Mouse (Mus musculus) heart, embryonic 12.5 days (tissue): ENCODE data around the gene Slc16a10. TPM values are rescaled to one million over a fixed set of nuclear protein-coding genes. Genes with fewer than 3 reads are reported as not detected.

Experiments
- ATAC-seq: fragments of 200-750 bp; cut with Nextera tagmentation; 2 replicates; pipeline ENCODE4 v1.8.0; 2017; ENCODE audit warnings: moderate TSS enrichment, moderate library complexity; ENCODE audit not compliant: insufficient number of reproducible peaks, low FRiP score
- H3K27ac ChIP-seq: fragments of 300-500 bp; sonication (generic); 2 replicates; pipeline ENCODE4 v1.5.1; 2016; ENCODE audit warnings: mild to moderate bottlenecking, moderate library complexity; ENCODE audit not compliant: poor library complexity, severe bottlenecking
- H3K27me3 ChIP-seq: fragments of 300-500 bp; sonication (generic); replicated peaks from 2 replicates; pipeline ENCODE4 v1.6.1; 2016; ENCODE audit warnings: mild to moderate bottlenecking, moderate library complexity
- H3K36me3 ChIP-seq: fragments of 300-500 bp; sonication (generic); 2 replicates; pipeline ENCODE4 v1.6.1; 2016; ENCODE audit warnings: mild to moderate bottlenecking, moderate library complexity
- H3K4me1 ChIP-seq: fragments of 300-500 bp; sonication (generic); replicated peaks from 2 replicates; pipeline ENCODE4 v1.6.1; 2016; ENCODE audit warnings: mild to moderate bottlenecking
- H3K4me2 ChIP-seq: fragments of 300-500 bp; sonication (generic); 2 replicates; pipeline ENCODE4 v1.6.1; 2016; ENCODE audit warnings: mild to moderate bottlenecking, moderate library complexity
- H3K4me3 ChIP-seq: fragments of 300-500 bp; sonication (generic); 2 replicates; pipeline ENCODE4 v1.5.1; 2016; ENCODE audit warnings: mild to moderate bottlenecking
- H3K9ac ChIP-seq: fragments of 300-500 bp; sonication (generic); 2 replicates; pipeline ENCODE4 v1.6.1; 2016; ENCODE audit warnings: mild to moderate bottlenecking, moderate library complexity
- H3K9me3 ChIP-seq: fragments of 300-500 bp; sonication (generic); replicated peaks from 2 replicates; pipeline ENCODE4 v1.6.1; 2016; ENCODE audit warnings: mild to moderate bottlenecking, moderate library complexity
- WGBS: fragments of 180-500 bp; shearing (Covaris S2); methylation state at CpG from one replicate; pipeline ENCODE4 v1.1.7; 2016; 5-methylcytosine and 5-hydroxymethylcytosine counted together
- polyA plus RNA-seq: library from polyadenylated mRNA; unstranded; fragments of >200 nt; fragmentation: Nextera tagmentation; extraction: Ambion mirVana; gene quantifications from 2 replicates; pipeline ENCODE4 v1.2.1, GENCODE M21; 2016

Slc16a10 gene
- polyA plus RNA-seq: 22.1 and 22.5 TPM in 2 replicates

GRCm38 (mm10) chr10:40141864-40142523 is at the start of gene Slc16a10:
Gene Slc16a10 (minus strand): TSS chr10:40142258.
- H3K9ac ChIP-seq: peak within 1 kb of the TSS; percentile 88
- no peaks in the 10 kb centered on the region for H3K27me3 ChIP-seq
- WGBS: under 1% methylated on average over 75 of the region's 76 CpGs
- H3K4me1 ChIP-seq: peaks cover 28% of the 10 kb centered on the region
- H3K36me3 ChIP-seq: no peaks in the 10 kb centered on the region
- no peaks in the 10 kb centered on the region for H3K9me3 ChIP-seq
- H3K4me2 ChIP-seq: peak within 1 kb of the TSS; percentile 88
- peak within 1 kb of the TSS; percentile 88 for H3K4me3 ChIP-seq
- peak; percentile 99 for ATAC-seq
- H3K27ac ChIP-seq: peak within 1 kb of the TSS; percentile 74

DNA sequence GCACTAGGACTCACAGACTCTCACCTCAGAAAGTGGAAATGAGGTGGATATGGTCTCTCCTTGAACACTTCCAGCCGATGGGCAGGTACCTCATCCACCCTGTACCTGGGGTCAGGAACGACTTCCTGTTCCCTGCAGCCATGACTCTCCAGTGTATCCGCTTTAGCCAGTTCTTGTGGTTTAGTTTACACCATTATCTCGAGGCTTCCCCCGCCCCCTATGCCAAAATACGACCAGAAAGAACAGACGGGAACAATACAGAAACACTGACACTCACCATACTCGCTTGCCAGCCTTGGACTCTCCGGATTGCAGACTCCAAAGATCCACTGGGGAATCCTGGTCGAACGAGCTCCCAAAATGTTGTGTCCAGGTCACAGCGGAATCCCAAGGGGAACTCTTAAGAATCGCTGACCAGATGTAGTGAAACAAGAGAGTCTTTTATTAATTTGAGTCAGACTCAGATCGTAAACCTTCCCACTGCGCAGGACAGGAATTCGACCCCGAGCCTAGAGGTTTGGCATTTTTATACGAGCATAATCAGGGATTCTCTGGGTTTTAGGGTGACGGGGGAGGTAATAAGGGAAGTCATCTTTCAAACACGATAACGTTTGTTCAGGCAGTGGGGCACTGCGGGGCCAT is 49.4 kb upstream of the Slc16a10 start:
- no peak overlapping the region for H3K4me3 ChIP-seq
- WGBS: 49% methylated on average over 22 of the region's 22 CpGs
- H3K27ac ChIP-seq: no peak overlapping the region
- no peak for ATAC-seq
- H3K27me3 ChIP-seq: peaks cover 6% of the 10 kb centered on the region
- H3K36me3 ChIP-seq: no peaks in the 10 kb centered on the region
- peak overlapping the region; percentile 51 for H3K4me2 ChIP-seq
- H3K9me3 ChIP-seq: no peaks in the 10 kb centered on the region
- peaks cover 11% of the 10 kb centered on the region for H3K4me1 ChIP-seq
- H3K9ac ChIP-seq: no peak overlapping the region

DNA sequence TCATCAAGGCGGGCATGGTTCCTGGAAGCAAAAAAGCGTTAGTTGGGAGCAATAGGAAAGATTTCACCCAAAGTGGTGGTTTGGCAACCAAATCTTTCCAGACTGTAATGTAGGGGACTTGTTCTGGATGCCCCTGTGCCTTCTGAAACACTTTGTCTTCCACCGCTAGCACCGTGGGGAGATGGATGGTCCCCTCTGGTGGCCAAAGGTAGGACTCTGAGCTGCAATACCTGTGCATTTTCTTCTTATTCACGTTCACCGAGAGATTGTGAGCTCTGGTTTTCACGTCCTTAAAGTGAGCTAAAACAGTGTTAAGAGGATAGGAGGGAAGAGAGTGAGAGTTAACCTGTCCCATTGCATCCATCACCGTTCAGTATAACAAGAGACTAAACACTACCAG is 48.8 kb upstream of the Slc16a10 start:
- no peak overlapping the region for H3K9ac ChIP-seq
- no peaks in the 10 kb centered on the region for H3K36me3 ChIP-seq
- H3K4me2 ChIP-seq: no peak overlapping the region
- no peaks in the 10 kb centered on the region for H3K9me3 ChIP-seq
- no peak overlapping the region for H3K27ac ChIP-seq
- no peak for ATAC-seq
- 78% methylated on average over 8 of the region's 8 CpGs for whole genome bisulfite sequencing
- no peak overlapping the region for H3K4me3 ChIP-seq
- peaks cover 6% of the 10 kb centered on the region for H3K27me3 ChIP-seq
- peaks cover 11% of the 10 kb centered on the region for H3K4me1 ChIP-seq

DNA sequence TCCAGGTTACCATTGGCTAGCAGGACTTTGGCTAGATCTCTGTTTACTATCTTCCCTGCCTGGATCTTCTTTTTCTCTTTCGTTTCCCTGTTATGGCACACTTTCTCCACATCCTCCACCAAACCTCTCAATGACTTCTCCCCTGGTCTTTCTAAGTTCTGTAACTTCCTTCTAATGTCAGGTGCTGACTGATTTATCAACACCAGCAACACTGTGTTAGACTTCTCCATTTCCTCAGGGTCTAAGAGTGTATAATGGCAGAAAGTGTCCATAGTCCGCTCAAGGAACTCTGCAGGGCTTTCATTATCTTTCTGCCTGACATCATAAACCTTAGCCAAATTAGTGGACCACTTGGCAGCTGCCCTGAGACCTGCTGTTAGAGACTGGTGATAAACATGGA is 47.6 kb upstream of the Slc16a10 start:
- no peak overlapping the region for H3K27ac ChIP-seq
- H3K27me3 ChIP-seq: peaks cover 6% of the 10 kb centered on the region
- no peak overlapping the region for H3K9ac ChIP-seq
- no peaks in the 10 kb centered on the region for H3K36me3 ChIP-seq
- no peak overlapping the region for H3K4me2 ChIP-seq
- no peak overlapping the region for H3K4me3 ChIP-seq
- peaks cover 11% of the 10 kb centered on the region for H3K4me1 ChIP-seq
- no peaks in the 10 kb centered on the region for H3K9me3 ChIP-seq
- WGBS: 82% methylated on average over 2 of the region's 2 CpGs
- no peak for ATAC-seq

GRCm38 (mm10) chr10:40188831-40189230 is 46.8 kb upstream of the Slc16a10 start:
- no peaks in the 10 kb centered on the region for H3K36me3 ChIP-seq
- no peaks in the 10 kb centered on the region for H3K9me3 ChIP-seq
- ATAC-seq: no peak
- H3K9ac ChIP-seq: no peak overlapping the region
- H3K4me3 ChIP-seq: no peak overlapping the region
- H3K27me3 ChIP-seq: peaks cover 6% of the 10 kb centered on the region
- H3K4me1 ChIP-seq: peaks cover 11% of the 10 kb centered on the region
- H3K27ac ChIP-seq: no peak overlapping the region
- H3K4me2 ChIP-seq: no peak overlapping the region
- WGBS: 68% methylated on average over 3 of the region's 3 CpGs

DNA sequence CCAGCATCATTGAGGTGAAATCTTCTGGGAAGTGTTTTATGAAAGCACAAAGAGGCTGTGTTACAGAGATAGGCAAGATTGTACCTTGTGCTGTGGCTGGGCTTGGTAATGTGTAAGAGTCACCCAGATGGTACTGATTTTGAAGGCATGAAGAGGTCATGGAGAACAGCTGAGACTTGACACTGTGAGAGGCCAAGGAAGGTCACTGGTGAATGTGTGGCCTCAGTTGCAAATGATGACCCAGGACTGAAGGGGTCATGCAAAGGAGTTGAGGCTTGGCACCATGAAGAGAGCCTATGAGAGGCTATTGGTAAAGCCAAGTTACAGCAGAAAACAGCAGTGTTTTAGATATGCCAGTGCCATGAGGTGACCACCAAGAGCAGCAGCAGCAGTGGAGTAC is 43.9 kb upstream of the Slc16a10 start:
- Histone ChIP-seq H3K36me3 (no peaks in the 10 kb centered on the region), H3K4me1 (0 out of 2 replicates have a peak, but pooled peaks cover 4% of the 10 kb centered on the region), H3K27ac (no peak overlapping the region), H3K27me3 (peaks cover 6% of the 10 kb centered on the region), H3K9me3 (no peaks in the 10 kb centered on the region), H3K4me3 (no peak overlapping the region), H3K4me2 (no peak overlapping the region), H3K9ac (no peak overlapping the region)
- ATAC-seq: no peak

DNA sequence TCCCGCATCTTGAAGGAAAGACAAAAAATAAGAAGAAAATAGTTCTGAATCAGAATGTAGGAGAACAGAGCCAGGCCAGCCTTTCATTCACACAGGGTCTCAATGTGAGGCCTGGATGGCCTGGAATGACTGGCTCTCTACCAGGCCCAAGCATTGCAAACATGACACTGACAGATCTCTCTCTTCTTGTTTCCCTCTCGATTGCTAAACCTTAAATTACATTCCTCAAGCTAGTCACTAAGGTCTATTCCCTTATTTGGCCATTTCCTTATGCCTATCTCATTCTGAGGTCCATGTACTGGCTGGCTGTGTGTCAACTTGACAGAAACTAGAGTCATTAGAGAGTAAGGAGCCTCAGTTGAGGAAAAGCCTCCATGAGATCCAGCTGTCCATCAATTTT is 38.0 kb upstream of the Slc16a10 start:
- 69% methylated on average over 2 of the region's 2 CpGs for WGBS
- Histone ChIP-seq H3K36me3 (no peaks in the 10 kb centered on the region), H3K9me3 (no peaks in the 10 kb centered on the region), H3K27me3 (no peaks in the 10 kb centered on the region), H3K9ac (no peak overlapping the region), H3K27ac (no peak overlapping the region), H3K4me2 (no peak overlapping the region), H3K4me3 (no peak overlapping the region), H3K4me1 (peaks cover 11% of the 10 kb centered on the region)
- no peak for ATAC-seq

- H3K4me3 ChIP-seq: no peak overlapping the region
- H3K9ac ChIP-seq: no peak overlapping the region
- no peak overlapping the region for H3K27ac ChIP-seq
- H3K36me3 ChIP-seq: no peaks in the 10 kb centered on the region
- H3K9me3 ChIP-seq: no peaks in the 10 kb centered on the region
- H3K4me1 ChIP-seq: peaks cover 11% of the 10 kb centered on the region
- H3K27me3 ChIP-seq: no peaks in the 10 kb centered on the region
- 93% methylated on average over 5 of the region's 5 CpGs for WGBS
- ATAC-seq: no peak
- no peak overlapping the region for H3K4me2 ChIP-seq
These were observed 37.1 kb upstream of the Slc16a10 start for GRCm38 (mm10) chr10:40179142-40179541.

GRCm38 (mm10) chr10:40177323-40177962 is 35.4 kb upstream of the Slc16a10 start:
- H3K27ac ChIP-seq: no peak overlapping the region

DNA sequence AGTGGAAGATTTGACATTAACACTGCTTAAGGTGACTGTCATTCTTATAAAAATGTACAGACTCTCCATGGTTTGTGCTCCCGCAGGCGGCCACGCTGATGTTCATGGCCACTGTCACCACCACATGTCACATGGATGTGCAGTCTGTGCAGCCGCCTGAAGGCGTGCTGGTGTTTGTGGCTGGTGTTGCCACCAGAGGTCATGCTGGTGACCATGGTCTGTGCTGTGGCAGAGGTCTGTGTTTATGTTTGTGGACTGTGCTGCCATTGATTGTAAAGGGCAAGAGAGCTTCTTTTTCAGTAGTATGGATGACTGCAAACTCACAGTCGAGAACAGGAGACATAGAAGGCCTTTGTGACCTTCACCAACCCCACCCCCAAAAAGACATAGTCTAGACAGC is 30.1 kb upstream of the Slc16a10 start:
- 79% methylated on average over 6 of the region's 6 CpGs for WGBS
- H3K27ac ChIP-seq: no peak overlapping the region

More at GRCm38 (mm10) chr10:40177323-40177962, 35.4 kb upstream of the Slc16a10 start:
- WGBS: 21% methylated on average over 6 of the region's 6 CpGs
- H3K4me3 ChIP-seq: no peak overlapping the region
- no peaks in the 10 kb centered on the region for H3K27me3 ChIP-seq
- H3K4me2 ChIP-seq: no peak overlapping the region
- no peaks in the 10 kb centered on the region for H3K36me3 ChIP-seq
- H3K4me1 ChIP-seq: peaks cover 11% of the 10 kb centered on the region
- ATAC-seq: no peak
- H3K9me3 ChIP-seq: no peaks in the 10 kb centered on the region
- H3K9ac ChIP-seq: no peak overlapping the region

GRCm38 (mm10) chr10:40171211-40171610 is 29.2 kb upstream of the Slc16a10 start:
- no peaks in the 10 kb centered on the region for H3K9me3 ChIP-seq
- H3K27ac ChIP-seq: no peak overlapping the region
- H3K4me2 ChIP-seq: no peak overlapping the region
- H3K9ac ChIP-seq: no peak overlapping the region
- no peaks in the 10 kb centered on the region; the same call in 1 of the 2 replicates for H3K27me3 ChIP-seq
- no peaks in the 10 kb centered on the region for H3K4me1 ChIP-seq
- WGBS: 83% methylated on average over 8 of the region's 8 CpGs
- ATAC-seq: no peak
- no peaks in the 10 kb centered on the region for H3K36me3 ChIP-seq
- H3K4me3 ChIP-seq: no peak overlapping the region

More for the DNA sequence above, 30.1 kb upstream of the Slc16a10 start:
- Histone ChIP-seq H3K4me2 (no peak overlapping the region), H3K36me3 (no peaks in the 10 kb centered on the region), H3K27me3 (no peaks in the 10 kb centered on the region; the same call in 1 of the 2 replicates), H3K4me1 (no peaks in the 10 kb centered on the region), H3K9me3 (no peaks in the 10 kb centered on the region), H3K9ac (no peak overlapping the region), H3K4me3 (no peak overlapping the region)
- ATAC-seq: no peak
